Mouse (Mus musculus): Measurements from ENCODE around the gene Mtg2.

The Mtg2 gene

GRCm38 (mm10) chr2:180051986-180052733 lies 18.2 kb upstream of the Mtg2 start:
- no peak for DNase-seq (ENCODE audit: low read depth in 2 of 2, low spot score in 2 of 2)

- DNase-seq (ENCODE audit: low read depth in 2 of 2, low spot score in 2 of 2): no peak
Measured at GRCm38 (mm10) chr2:180053001-180053400, 17.4 kb upstream of the Mtg2 start.

- no peak for DNase-seq (ENCODE audit: low read depth in 2 of 2, low spot score in 2 of 2)
Measured at GRCm38 (mm10) chr2:180063338-180064131, 6.9 kb upstream of the Mtg2 start.

GRCm38 (mm10) chr2:180069770-180070480 lies 463 bp upstream of the Mtg2 start:
- DNase-seq (ENCODE audit: low read depth in 2 of 2, low spot score in 2 of 2): no peak

- DNase-seq (ENCODE audit: low read depth in 2 of 2, low spot score in 2 of 2): no peak
Measured at GRCm38 (mm10) chr2:180071671-180072070, 1.3 kb downstream of the Mtg2 start.

- DNase-seq (ENCODE audit: low read depth in 2 of 2, low spot score in 2 of 2): no peak
Measured at GRCm38 (mm10) chr2:180072886-180073285, 2.5 kb downstream of the Mtg2 start.

GRCm38 (mm10) chr2:180077622-180078021 lies 7.2 kb downstream of the Mtg2 start:
- DNase-seq (ENCODE audit: low read depth in 2 of 2, low spot score in 2 of 2): no peak

- no peak for DNase-seq (ENCODE audit: low read depth in 2 of 2, low spot score in 2 of 2)
Measured at GRCm38 (mm10) chr2:180080680-180081079, 10.3 kb downstream of the Mtg2 start.

- no peak for DNase-seq (ENCODE audit: low read depth in 2 of 2, low spot score in 2 of 2)
Measured at GRCm38 (mm10) chr2:180083063-180083462, 12.7 kb downstream of the Mtg2 start.

GRCm38 (mm10) chr2:180084565-180084964 lies 14.2 kb downstream of the Mtg2 start:
- no peak for DNase-seq (ENCODE audit: low read depth in 2 of 2, low spot score in 2 of 2)

- DNase-seq (ENCODE audit: low read depth in 2 of 2, low spot score in 2 of 2): no peak
Measured at GRCm38 (mm10) chr2:180085926-180086636, 15.7 kb downstream of the Mtg2 start.

GRCm38 (mm10) chr2:180086637-180087027 lies 16.2 kb downstream of the Mtg2 start:
- no peak for DNase-seq (ENCODE audit: low read depth in 2 of 2, low spot score in 2 of 2)

GRCm38 (mm10) chr2:180087472-180087871 lies 17.1 kb downstream of the Mtg2 start:
- no peak for DNase-seq (ENCODE audit: low read depth in 2 of 2, low spot score in 2 of 2)

- no peak for DNase-seq (ENCODE audit: low read depth in 2 of 2, low spot score in 2 of 2)
Measured at GRCm38 (mm10) chr2:180090285-180090684, 19.9 kb downstream of the Mtg2 start.

GRCm38 (mm10) chr2:180095711-180096110 lies 25.3 kb downstream of the Mtg2 start:
- no peak for DNase-seq (ENCODE audit: low read depth in 2 of 2, low spot score in 2 of 2)

- no peak for DNase-seq (ENCODE audit: low read depth in 2 of 2, low spot score in 2 of 2)
Measured at GRCm38 (mm10) chr2:180097585-180097984, 27.2 kb downstream of the Mtg2 start.

- no peak for DNase-seq (ENCODE audit: low read depth in 2 of 2, low spot score in 2 of 2)
Measured at GRCm38 (mm10) chr2:180098167-180098566, 27.8 kb downstream of the Mtg2 start.

- no peak for DNase-seq (ENCODE audit: low read depth in 2 of 2, low spot score in 2 of 2)
Measured at GRCm38 (mm10) chr2:180099529-180099928, 29.1 kb downstream of the Mtg2 start.

GRCm38 (mm10) chr2:180103151-180103977 lies 33.0 kb downstream of the Mtg2 start:
- DNase-seq (ENCODE audit: low read depth in 2 of 2, low spot score in 2 of 2): no peak

GRCm38 (mm10) chr2:180103978-180104658 lies 33.7 kb downstream of the Mtg2 start, which contains the start of gene Hrh3:
Hrh3 (minus strand) TSS chr2:180104488.
- peak; percentile 37 to 38 for DNase-seq (ENCODE audit: low read depth in 2 of 2, low spot score in 2 of 2)

Measured in CD8-positive naive resting alpha-beta T cell, adult 2 months (primary cell).